Mouse (Mus musculus) right cerebral cortex, adult 18-20 months (tissue): ENCODE measurements around the gene Tmub2.

Experiments
- DNase-seq: peaks from one replicate; pipeline ENCODE4 v3.0.0; 2022; ENCODE audit warnings: mixed read lengths

Gene Tmub2

GRCm38 (mm10) chr11:102330039-102330438 lies 45.3 kb downstream of the Tmub2 start:
- no peak for DNase-seq

GRCm38 (mm10) chr11:102331806-102332205 lies 47.1 kb downstream of the Tmub2 start:
- DNase-seq: no peak

GRCm38 (mm10) chr11:102333061-102333460 lies 48.3 kb downstream of the Tmub2 start:
- no peak for DNase-seq

GRCm38 (mm10) chr11:102334010-102334409 lies 49.3 kb downstream of the Tmub2 start:
- no peak for DNase-seq

DNA sequence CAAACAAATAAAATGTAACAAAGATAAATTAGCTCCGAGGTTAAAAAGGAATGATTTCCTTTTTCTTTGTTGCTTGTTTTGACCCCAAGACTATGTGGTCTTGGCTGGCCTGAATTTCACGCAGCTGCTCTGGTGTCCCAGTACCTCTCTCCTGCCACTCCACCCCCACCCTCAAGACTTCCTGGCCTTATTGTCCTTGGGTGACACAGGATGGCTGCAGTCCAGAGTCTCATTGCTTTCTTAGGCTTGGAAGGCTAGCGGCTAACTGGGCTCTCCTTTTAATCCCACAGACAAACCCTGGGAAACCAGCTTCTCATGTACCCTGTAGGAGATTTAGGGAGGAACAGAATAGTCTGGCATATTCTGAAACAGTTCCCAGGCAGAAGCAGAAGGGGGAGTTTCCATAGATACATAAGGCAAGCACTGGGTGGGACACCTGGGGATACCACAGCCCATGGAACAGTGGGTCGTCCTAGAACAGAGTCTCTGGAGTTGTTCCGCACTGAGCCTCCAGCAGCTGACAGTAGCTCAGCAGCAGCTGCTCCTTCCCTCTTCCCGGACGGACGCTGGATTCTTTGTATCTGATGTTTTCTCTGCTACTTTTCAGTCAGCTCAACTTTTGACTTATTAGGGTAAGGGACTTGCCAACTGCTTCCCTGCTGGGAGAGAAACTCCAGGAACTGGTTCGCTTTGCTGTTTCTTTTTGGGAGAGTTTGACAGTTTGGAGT lies 50.4 kb downstream of the Tmub2 start:
- no peak for DNase-seq

DNA sequence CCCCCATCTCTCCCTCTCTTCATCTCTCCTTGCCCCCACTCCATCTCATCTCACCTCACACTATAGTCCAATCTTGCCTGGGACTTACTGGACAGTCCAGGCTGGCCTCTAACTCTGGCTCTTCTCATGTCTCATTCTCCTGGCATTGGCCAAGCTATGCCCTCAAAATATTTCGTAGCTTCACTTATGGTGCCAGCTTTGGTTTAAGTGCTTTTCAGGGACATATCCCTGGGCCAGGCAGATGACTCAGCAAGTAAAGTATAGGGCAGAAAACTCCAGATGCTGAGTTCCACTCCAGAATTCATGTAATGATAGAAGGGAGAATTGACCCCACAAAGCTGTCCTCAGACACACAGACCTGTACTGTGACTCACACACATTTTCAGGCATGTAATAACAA lies 51.5 kb downstream of the Tmub2 start:
- DNase-seq: no peak

- DNase-seq: no peak
These were observed 53.2 kb downstream of the Tmub2 start for GRCm38 (mm10) chr11:102337921-102338320.

DNA sequence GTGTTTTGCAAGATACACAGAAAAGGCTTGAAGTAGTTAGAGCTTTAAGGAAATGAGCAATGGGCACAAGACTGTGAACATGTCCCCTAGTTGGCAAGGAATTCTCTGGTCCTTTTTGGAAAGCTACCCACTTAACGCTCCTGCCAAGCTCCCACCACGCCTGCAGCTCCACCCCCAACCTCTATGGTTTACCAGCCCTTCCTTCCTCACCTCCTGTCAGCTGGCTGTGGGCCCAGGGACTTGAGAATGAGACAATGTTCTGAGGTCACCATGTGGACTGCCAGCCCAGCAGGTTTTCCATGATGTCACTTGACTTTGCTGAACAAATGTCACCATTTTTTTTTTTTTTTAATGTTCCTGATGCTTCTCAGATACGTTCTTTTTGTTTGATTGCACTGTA lies 53.8 kb downstream of the Tmub2 start:
- DNase-seq: peak; percentile 67
